Mouse (Mus musculus): ENCODE data around the gene Trpm8. TPM values are rescaled to one million over a fixed set of nuclear protein-coding genes. Genes with fewer than 3 reads are reported as not detected.

Trpm8 gene
- polyA plus RNA-seq, 1 experiment from 2014 or later = not detected

- no peak overlapping the region for H3K4me2 ChIP-seq (ENCODE audit: low read depth, low read length, severe bottlenecking)
- DNase-seq (ENCODE audit: low spot score) = no peak
- no peaks in the 10 kb centered on the region for H3K4me1 ChIP-seq (replicated peaks; ENCODE audit: control insufficient read depth, insufficient read depth, low read length)
- H3K9ac ChIP-seq (ENCODE audit: low read length) = no peak overlapping the region
- no peak overlapping the region for H3K27ac ChIP-seq (ENCODE audit: low read depth, low read length)
- H3K4me3 ChIP-seq (ENCODE audit: low read depth, low read length) = no peak overlapping the region
- WGBS = 90% methylated on average over 13 of the region's 13 CpGs
- no peaks in the 10 kb centered on the region for H3K27me3 ChIP-seq (ENCODE audit: control insufficient read depth, insufficient read depth, low read length)
- H3K36me3 ChIP-seq (ENCODE audit: control insufficient read depth, insufficient read depth, low read length) = peaks cover 89% of the 10 kb centered on the region
- ATAC-seq (replicated peaks; ENCODE audit: low FRiP score) = no peak
- peaks cover 3% of the 10 kb centered on the region; the same call in 1 of the 2 replicates for H3K9me3 ChIP-seq (ENCODE audit: control insufficient read depth, low read length)
These were observed 11.3 kb upstream of the Trpm8 start for GRCm38 (mm10) chr1:88266123-88266522.

- DNase-seq (ENCODE audit: low spot score) (no peak), ATAC-seq (replicated peaks; ENCODE audit: low FRiP score) (0 out of 2 replicates have a peak, but pooled peaks have one; percentile 1)
- H3K36me3 ChIP-seq (ENCODE audit: control insufficient read depth, insufficient read depth, low read length) = peaks cover 86% of the 10 kb centered on the region
- WGBS = 94% methylated on average over 6 of the region's 6 CpGs
- no peak overlapping the region for H3K4me3 ChIP-seq (ENCODE audit: low read depth, low read length)
- H3K9ac ChIP-seq (ENCODE audit: low read length) = no peak overlapping the region
- H3K9me3 ChIP-seq (ENCODE audit: control insufficient read depth, low read length) = peaks cover 3% of the 10 kb centered on the region; the same call in 1 of the 2 replicates
- H3K27ac ChIP-seq (ENCODE audit: low read depth, low read length) = no peak overlapping the region
- no peaks in the 10 kb centered on the region for H3K27me3 ChIP-seq (ENCODE audit: control insufficient read depth, insufficient read depth, low read length)
- H3K4me1 ChIP-seq (replicated peaks; ENCODE audit: control insufficient read depth, insufficient read depth, low read length) = no peaks in the 10 kb centered on the region
- no peak overlapping the region for H3K4me2 ChIP-seq (ENCODE audit: low read depth, low read length, severe bottlenecking)
These were observed 10.0 kb upstream of the Trpm8 start for GRCm38 (mm10) chr1:88267489-88267888.

GRCm38 (mm10) chr1:88268070-88268469, 9.4 kb upstream of the Trpm8 start:
- Histone ChIP-seq H3K4me2 (ENCODE audit: low read depth, low read length, severe bottlenecking) (no peak overlapping the region), H3K9ac (ENCODE audit: low read length) (no peak overlapping the region), H3K36me3 (ENCODE audit: control insufficient read depth, insufficient read depth, low read length) (peaks cover 84% of the 10 kb centered on the region), H3K4me1 (replicated peaks; ENCODE audit: control insufficient read depth, insufficient read depth, low read length) (no peaks in the 10 kb centered on the region), H3K4me3 (ENCODE audit: low read depth, low read length) (no peak overlapping the region), H3K27me3 (ENCODE audit: control insufficient read depth, insufficient read depth, low read length) (no peaks in the 10 kb centered on the region), H3K9me3 (ENCODE audit: control insufficient read depth, low read length) (peaks cover 3% of the 10 kb centered on the region; the same call in 1 of the 2 replicates), H3K27ac (ENCODE audit: low read depth, low read length) (no peak overlapping the region)
- 84% methylated on average over 6 of the region's 6 CpGs for WGBS
- DNase-seq (ENCODE audit: low spot score) (no peak), ATAC-seq (replicated peaks; ENCODE audit: low FRiP score) (no peak)

- no peak overlapping the region for H3K27ac ChIP-seq (ENCODE audit: low read depth, low read length)
- no peak overlapping the region for H3K9ac ChIP-seq (ENCODE audit: low read length)
- H3K9me3 ChIP-seq (ENCODE audit: control insufficient read depth, low read length) = peaks cover 3% of the 10 kb centered on the region; the same call in 1 of the 2 replicates
- H3K4me2 ChIP-seq (ENCODE audit: low read depth, low read length, severe bottlenecking) = no peak overlapping the region
- no peak for ATAC-seq (replicated peaks; ENCODE audit: low FRiP score)
- H3K27me3 ChIP-seq (ENCODE audit: control insufficient read depth, insufficient read depth, low read length) = no peaks in the 10 kb centered on the region
- no peak overlapping the region for H3K4me3 ChIP-seq (ENCODE audit: low read depth, low read length)
- peaks cover 80% of the 10 kb centered on the region for H3K36me3 ChIP-seq (ENCODE audit: control insufficient read depth, insufficient read depth, low read length)
- 88% methylated on average over 12 of the region's 12 CpGs for WGBS
- peak; percentile 66 for DNase-seq (ENCODE audit: low spot score)
- H3K4me1 ChIP-seq (replicated peaks; ENCODE audit: control insufficient read depth, insufficient read depth, low read length) = no peaks in the 10 kb centered on the region
These were observed 7.7 kb upstream of the Trpm8 start for GRCm38 (mm10) chr1:88269539-88270309.

- H3K27ac ChIP-seq (ENCODE audit: low read depth, low read length) = no peak overlapping the region
- H3K4me3 ChIP-seq (ENCODE audit: low read depth, low read length) = no peak overlapping the region
- DNase-seq (ENCODE audit: low spot score) (peak; percentile 53), ATAC-seq (replicated peaks; ENCODE audit: low FRiP score) (no peak)
- peaks cover 49% of the 10 kb centered on the region for H3K36me3 ChIP-seq (ENCODE audit: control insufficient read depth, insufficient read depth, low read length)
- no peak overlapping the region for H3K9ac ChIP-seq (ENCODE audit: low read length)
- no peaks in the 10 kb centered on the region for H3K27me3 ChIP-seq (ENCODE audit: control insufficient read depth, insufficient read depth, low read length)
- peaks cover 8% of the 10 kb centered on the region for H3K4me1 ChIP-seq (replicated peaks; ENCODE audit: control insufficient read depth, insufficient read depth, low read length)
- 66% methylated on average over 4 of the region's 4 CpGs for WGBS
- H3K9me3 ChIP-seq (ENCODE audit: control insufficient read depth, low read length) = peaks cover 4% of the 10 kb centered on the region; the same call in 1 of the 2 replicates
- no peak overlapping the region for H3K4me2 ChIP-seq (ENCODE audit: low read depth, low read length, severe bottlenecking)
These were observed 4.6 kb upstream of the Trpm8 start for GRCm38 (mm10) chr1:88272851-88273250.

GRCm38 (mm10) chr1:88273326-88273725, 4.1 kb upstream of the Trpm8 start:
- peaks cover 44% of the 10 kb centered on the region for H3K36me3 ChIP-seq (ENCODE audit: control insufficient read depth, insufficient read depth, low read length)
- H3K4me2 ChIP-seq (ENCODE audit: low read depth, low read length, severe bottlenecking) = no peak overlapping the region
- H3K4me3 ChIP-seq (ENCODE audit: low read depth, low read length) = no peak overlapping the region
- H3K9me3 ChIP-seq (ENCODE audit: control insufficient read depth, low read length) = peaks cover 4% of the 10 kb centered on the region; the same call in 1 of the 2 replicates
- no peak for ATAC-seq (replicated peaks; ENCODE audit: low FRiP score)
- H3K27me3 ChIP-seq (ENCODE audit: control insufficient read depth, insufficient read depth, low read length) = no peaks in the 10 kb centered on the region
- peaks cover 8% of the 10 kb centered on the region for H3K4me1 ChIP-seq (replicated peaks; ENCODE audit: control insufficient read depth, insufficient read depth, low read length)
- 94% methylated on average over 3 of the region's 3 CpGs for WGBS
- H3K9ac ChIP-seq (ENCODE audit: low read length) = no peak overlapping the region
- peak; percentile 60 for DNase-seq (ENCODE audit: low spot score)
- no peak overlapping the region for H3K27ac ChIP-seq (ENCODE audit: low read depth, low read length)

- ATAC-seq (replicated peaks; ENCODE audit: low FRiP score) = no peak
- Histone ChIP-seq H3K4me3 (ENCODE audit: low read depth, low read length) (no peak overlapping the region), H3K4me1 (replicated peaks; ENCODE audit: control insufficient read depth, insufficient read depth, low read length) (peaks cover 8% of the 10 kb centered on the region), H3K9me3 (ENCODE audit: control insufficient read depth, low read length) (peaks cover 4% of the 10 kb centered on the region; the same call in 1 of the 2 replicates), H3K27ac (ENCODE audit: low read depth, low read length) (no peak overlapping the region), H3K27me3 (ENCODE audit: control insufficient read depth, insufficient read depth, low read length) (no peaks in the 10 kb centered on the region), H3K36me3 (ENCODE audit: control insufficient read depth, insufficient read depth, low read length) (peaks cover 39% of the 10 kb centered on the region), H3K9ac (ENCODE audit: low read length) (no peak overlapping the region), H3K4me2 (ENCODE audit: low read depth, low read length, severe bottlenecking) (no peak overlapping the region)
- DNase-seq (ENCODE audit: low spot score) = no peak
- WGBS = 84% methylated on average over 4 of the region's 4 CpGs
These were observed 3.6 kb upstream of the Trpm8 start for GRCm38 (mm10) chr1:88273832-88274231.

- Histone ChIP-seq H3K4me3 (ENCODE audit: low read depth, low read length) (no peak overlapping the region), H3K4me1 (replicated peaks; ENCODE audit: control insufficient read depth, insufficient read depth, low read length) (peaks cover 8% of the 10 kb centered on the region), H3K27me3 (ENCODE audit: control insufficient read depth, insufficient read depth, low read length) (no peaks in the 10 kb centered on the region), H3K9ac (ENCODE audit: low read length) (no peak overlapping the region), H3K4me2 (ENCODE audit: low read depth, low read length, severe bottlenecking) (no peak overlapping the region), H3K36me3 (ENCODE audit: control insufficient read depth, insufficient read depth, low read length) (peaks cover 32% of the 10 kb centered on the region), H3K9me3 (ENCODE audit: control insufficient read depth, low read length) (peaks cover 4% of the 10 kb centered on the region; the same call in 1 of the 2 replicates), H3K27ac (ENCODE audit: low read depth, low read length) (no peak overlapping the region)
- no peak for ATAC-seq (replicated peaks; ENCODE audit: low FRiP score)
- WGBS = 76% methylated on average over 11 of the region's 11 CpGs
- peak; percentile 63 for DNase-seq (ENCODE audit: low spot score)
These were observed 2.9 kb upstream of the Trpm8 start for GRCm38 (mm10) chr1:88274371-88275077.

Data from forebrain, embryonic 11.5 days (tissue).